Mouse (Mus musculus) Patski (cell line): ENCODE measurements at regions not wholly inside any gene's neighbourhood (a gene's known extent, or its start where the extent isn't known, plus 50 kb on each side); places are given as distances from the start of the nearest gene placed in this dataset.
"Not testable (repeated sequence)": the region's sequence is repeated elsewhere in the genome, so short reads cannot be mapped to it uniquely, and the experiment has no call there.

Experiments
- ATAC-seq: fragments of 100-300 bp; one replicate; pipeline ENCODE4 v1.8.0; 2021
- CTCF ChIA-PET: fragments of 350-600 bp; sonication (Branson Sonifier 250); formaldehyde crosslinking; loops from one replicate; lab custom pipeline; 2022; ENCODE audit warnings: inconsistent platforms; lab: Charles Lee
- POLR2A ChIA-PET: fragments of 350-600 bp; sonication (Branson Sonifier 250); formaldehyde crosslinking; loops from one replicate; lab custom pipeline; 2022; ENCODE audit warnings: antibody characterized with exemption, inconsistent platforms; lab: Charles Lee
- DNase-seq: peaks from one replicate; pipeline ENCODE4 v3.0.0-alpha.2; 2011; ENCODE audit warnings: low read depth, low spot score
- H3K27me3 ChIP-seq: fragments of 371-371 bp; one replicate; pipeline ENCODE4 v1.5.1; 2021
- CTCF ChIP-seq: fragments of 100-300 bp; IDR thresholded peaks from one replicate; pipeline ENCODE4 v1.5.1; 2021
- in situ Hi-C: fragments of 300-500 bp; cut with MboI; formaldehyde crosslinking; loops from 3 replicates; pipeline ENCODE4 v1.11.1; 2018; ENCODE audit warnings: low pct_unique_long_range_greater_than_20kb, mixed read lengths

DNA sequence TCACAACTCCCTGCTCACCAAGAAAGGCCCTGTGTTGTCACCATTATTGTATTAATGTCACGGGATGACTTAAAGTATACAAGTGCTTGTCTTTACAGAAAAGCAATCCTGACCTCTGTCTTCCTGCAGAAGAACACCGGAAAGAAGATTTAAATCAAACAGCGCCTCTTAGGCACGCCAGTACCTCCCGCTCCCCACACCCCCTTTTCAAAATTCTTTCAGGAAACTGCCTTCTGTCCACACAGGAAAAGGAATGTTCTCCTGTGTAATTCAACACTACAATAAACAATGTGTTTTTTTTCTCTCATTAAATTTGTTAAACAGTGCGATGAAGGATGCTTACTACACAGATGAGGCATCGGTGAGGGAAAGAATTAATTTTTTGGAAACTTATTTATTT is 112.6 kb upstream of the Stt3b start:
- no peak for DNase-seq

GRCm38 (mm10) chr9:115426682-115427081 is 116.5 kb upstream of the Stt3b start:
- in situ Hi-C loops, result no loop called here
- ATAC-seq (no peak), DNase-seq (no peak)
- ChIA-PET CTCF (no interaction called here), POLR2A (interaction anchor here (0.6 kb wide), 1 partner anchor 18 kb away, joined by 3 read pairs; no protein-coding TSS in a partner anchor)
- H3K27me3 ChIP-seq, result no peaks in the 10 kb centered on the region
- TF ChIP-seq CTCF, result no peak

More for the DNA sequence above, 112.6 kb upstream of the Stt3b start:
- ChIA-PET CTCF (no interaction called here), POLR2A (interaction anchor here (0.5 kb wide), 1 partner anchor 31 kb away, joined by 4 read pairs; no protein-coding TSS in a partner anchor)
- TF ChIP-seq CTCF, result no peak
- in situ Hi-C loops, result no loop called here
- no peak for ATAC-seq
- H3K27me3 ChIP-seq, result no peaks in the 10 kb centered on the region

GRCm38 (mm10) chr9:115430271-115430670 is 120.0 kb upstream of the Stt3b start:
- peaks cover 3% of the 10 kb centered on the region for H3K27me3 ChIP-seq
- no peak for ATAC-seq
- no peak for TF ChIP-seq CTCF
- DNase-seq, result no peak
- POLR2A ChIA-PET, result interaction anchor here (0.7 kb wide), 1 partner anchor 9 kb away, joined by 3 read pairs; no protein-coding TSS in a partner anchor
- CTCF ChIA-PET, result no interaction called here
- in situ Hi-C loops, result no loop called here

- ChIA-PET CTCF (no interaction called here), POLR2A (no interaction called here)
- no peak for TF ChIP-seq CTCF
- no peak for ATAC-seq
- in situ Hi-C loops, result no loop called here
- H3K27me3 ChIP-seq, result peaks cover 3% of the 10 kb centered on the region
- DNase-seq, result no peak
Observed at GRCm38 (mm10) chr9:115434696-115435095, 124.5 kb upstream of the Stt3b start.

- ChIA-PET POLR2A (no interaction called here), CTCF (no interaction called here)
- TF ChIP-seq CTCF, result no peak
- peaks cover 3% of the 10 kb centered on the region for H3K27me3 ChIP-seq
- ATAC-seq, result no peak
- in situ Hi-C loops, result no loop called here
- DNase-seq, result no peak
Observed at GRCm38 (mm10) chr9:115436301-115436700, 126.1 kb upstream of the Stt3b start.

- ATAC-seq, CTCF ChIA-PET, DNase-seq, in situ Hi-C loops, H3K27me3 ChIP-seq, POLR2A ChIA-PET: not testable (repeated sequence)
Observed at GRCm38 (mm10) chr9:115438234-115438633, 128.0 kb upstream of the Stt3b start.

GRCm38 (mm10) chr9:115446681-115447080 is 136.5 kb upstream of the Stt3b start:
- DNase-seq (no peak), ATAC-seq (no peak)
- ChIA-PET POLR2A (no interaction called here), CTCF (no interaction called here)
- H3K27me3 ChIP-seq, result no peaks in the 10 kb centered on the region
- in situ Hi-C loops, result no loop called here
- TF ChIP-seq CTCF, result no peak

DNA sequence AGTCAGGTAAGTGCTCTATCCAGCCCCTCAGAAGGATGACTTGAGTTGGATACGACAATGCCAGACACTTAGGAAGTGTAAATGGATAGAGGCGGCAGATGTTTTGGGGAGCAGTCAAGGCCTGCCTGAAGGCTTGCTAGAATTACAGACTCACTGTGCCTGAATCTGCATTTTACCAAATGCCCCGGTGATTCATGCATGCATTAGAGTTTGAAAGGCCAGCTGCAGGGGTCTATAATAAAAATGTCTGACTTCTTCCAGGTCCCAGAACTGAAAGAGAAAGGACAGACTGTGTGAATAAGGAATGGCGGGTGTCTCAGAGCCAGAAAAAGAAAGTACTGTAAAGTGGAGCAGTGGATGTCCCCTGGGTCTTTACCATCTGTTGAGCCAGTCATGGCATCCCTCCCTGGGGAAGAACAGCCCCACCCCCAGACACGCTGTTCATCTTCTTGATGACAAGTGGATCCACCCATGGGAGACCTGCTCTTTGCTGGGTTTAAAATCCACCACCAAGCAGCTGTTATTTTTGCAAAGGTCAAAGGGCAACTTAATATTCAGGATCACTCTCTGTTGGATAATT is 140.6 kb upstream of the Stt3b start:
- H3K27me3 ChIP-seq, result no peaks in the 10 kb centered on the region
- ChIA-PET POLR2A (no interaction called here), CTCF (no interaction called here)
- TF ChIP-seq CTCF, result no peak
- in situ Hi-C loops, result no loop called here
- ATAC-seq, result no peak
- no peak for DNase-seq

DNA sequence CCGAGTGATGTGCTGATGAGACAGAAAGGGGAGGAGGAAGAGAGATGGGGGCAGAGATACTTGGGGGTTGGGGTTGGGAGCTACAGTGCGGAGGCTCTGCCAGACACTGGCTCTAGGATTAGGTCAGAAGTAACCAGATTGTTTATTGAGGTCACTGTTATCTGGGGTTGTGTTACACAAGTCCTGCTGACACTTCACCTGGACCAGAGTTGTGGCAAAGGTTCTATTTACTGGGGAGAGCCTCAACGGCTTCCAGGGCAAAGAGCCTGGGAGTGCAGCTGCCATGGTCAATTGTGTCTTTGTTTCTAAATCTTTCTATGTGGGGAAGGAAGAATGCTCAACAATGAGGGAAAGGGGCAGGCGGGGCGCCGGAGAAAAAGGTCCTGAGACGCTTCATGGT is 144.6 kb upstream of the Stt3b start:
- ATAC-seq (no peak), DNase-seq (no peak)
- ChIA-PET CTCF (no interaction called here), POLR2A (no interaction called here)
- in situ Hi-C loops, result no loop called here
- no peaks in the 10 kb centered on the region for H3K27me3 ChIP-seq
- no peak for TF ChIP-seq CTCF

DNA sequence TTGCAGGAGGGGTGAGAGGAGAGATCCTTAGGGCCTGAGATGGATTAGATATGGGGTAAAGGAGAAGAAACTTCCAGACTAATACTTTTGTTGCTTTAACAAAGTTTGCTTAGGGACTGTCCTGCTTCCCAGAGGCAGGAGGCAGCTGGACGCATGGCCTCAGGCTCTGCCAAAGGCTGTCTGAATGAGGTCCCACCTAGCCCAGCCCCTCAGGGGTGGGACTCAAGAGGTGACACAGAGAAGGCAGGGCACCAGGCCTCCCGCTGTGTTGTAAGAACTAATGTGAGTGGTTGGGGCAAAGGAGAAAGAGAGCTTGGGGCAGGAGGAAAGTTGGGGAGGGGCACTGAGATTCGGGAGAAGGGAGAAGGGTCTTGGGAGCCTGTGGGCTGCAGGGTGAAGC is 145.9 kb upstream of the Stt3b start:
- POLR2A ChIA-PET, result no interaction called here

GRCm38 (mm10) chr9:115456638-115457037 is 146.4 kb upstream of the Stt3b start:
- in situ Hi-C loops, result no loop called here
- CTCF ChIA-PET, result no interaction called here
- no peak for TF ChIP-seq CTCF
- POLR2A ChIA-PET, result no interaction called here
- H3K27me3 ChIP-seq, result no peaks in the 10 kb centered on the region
- ATAC-seq, result no peak
- no peak for DNase-seq

More for the DNA sequence above, 145.9 kb upstream of the Stt3b start:
- ATAC-seq (no peak), DNase-seq (no peak)
- TF ChIP-seq CTCF, result no peak
- in situ Hi-C loops, result no loop called here
- no peaks in the 10 kb centered on the region for H3K27me3 ChIP-seq
- CTCF ChIA-PET, result no interaction called here
